Mouse (Mus musculus) myocyte (in vitro differentiated cells): ENCODE results near the gene Dpm2. TPM values are rescaled to one million over a fixed set of nuclear protein-coding genes. Genes with fewer than 3 reads are reported as not detected.
A peak's percentile ranks its signal among the peaks of the same experiment; 100 is the strongest.

Source experiments
- H3K27me3 ChIP-seq: one replicate; pipeline ENCODE4 v1.6.1; 2011; ENCODE audit not compliant: control insufficient read depth, insufficient read depth, insufficient read length
- H3K36me3 ChIP-seq: one replicate; pipeline ENCODE4 v1.6.1; 2011; ENCODE audit not compliant: control insufficient read depth, insufficient read depth
- H3K4me2 ChIP-seq: one replicate; pipeline ENCODE4 v1.6.1; 2011; ENCODE audit warnings: low read depth, control low read depth
- H3K4me3 ChIP-seq: one replicate; pipeline ENCODE4 v1.5.1; 2011; ENCODE audit warnings: mild to moderate bottlenecking, control low read depth, moderate library complexity
- H3K79me2 ChIP-seq: one replicate; pipeline ENCODE4 v1.6.1; 2011; ENCODE audit not compliant: control insufficient read depth, insufficient read depth
- H3ac ChIP-seq: one replicate; pipeline ENCODE4 v1.6.1; 2011; ENCODE audit not compliant: control insufficient read depth, insufficient read length
- CEBPB ChIP-seq: IDR thresholded peaks from 2 replicates; pipeline ENCODE4 v1.6.1; 2011; ENCODE audit warnings: mild to moderate bottlenecking, moderate library complexity; ENCODE audit not compliant: poor library complexity, insufficient read depth, severe bottlenecking
- E2F4 ChIP-seq: IDR thresholded peaks from one replicate; pipeline ENCODE4 v1.6.1; 2011; ENCODE audit warnings: mild to moderate bottlenecking, control low read depth, moderate library complexity; ENCODE audit not compliant: insufficient read depth
- MAX ChIP-seq: IDR thresholded peaks from one replicate; pipeline ENCODE4 v1.6.1; 2011; ENCODE audit warnings: low read depth, mild to moderate bottlenecking, control low read depth
- MYOD1 ChIP-seq, 3 experiments: IDR thresholded peaks; one replicate each; pipeline ENCODE4 v1.6.1; 2011; ENCODE audit warnings: control low read depth in 2 of 3, low read depth in 2 of 3, mild to moderate bottlenecking in 2 of 3, moderate library complexity in 1 of 3; ENCODE audit not compliant: insufficient read length in 2 of 3, control insufficient read depth in 1 of 3
- MYOG ChIP-seq, 3 experiments: IDR thresholded peaks; one replicate each; pipeline ENCODE4 v1.6.1; 2011; ENCODE audit warnings: control low read depth in 2 of 3, low read depth in 2 of 3, mild to moderate bottlenecking in 2 of 3; ENCODE audit not compliant: insufficient read length in 2 of 3, control insufficient read depth in 1 of 3, insufficient read depth in 1 of 3
- POLR2A ChIP-seq: IDR thresholded peaks from one replicate; pipeline ENCODE4 v1.6.1; 2011; ENCODE audit warnings: low read depth, mild to moderate bottlenecking, control low read depth, moderate library complexity; ENCODE audit not compliant: insufficient read length
- POLR2AphosphoS2 ChIP-seq: IDR thresholded peaks from one replicate; pipeline ENCODE4 v1.6.1; 2011; ENCODE audit warnings: low read depth, control low read depth; ENCODE audit not compliant: insufficient read length
- REST ChIP-seq: IDR thresholded peaks from one replicate; pipeline ENCODE4 v1.6.1; 2011; ENCODE audit warnings: mild to moderate bottlenecking, control low read depth, moderate library complexity; ENCODE audit not compliant: insufficient read depth, insufficient read length
- SRF ChIP-seq: IDR thresholded peaks from one replicate; pipeline ENCODE4 v1.6.1; 2011; ENCODE audit warnings: low read depth; ENCODE audit not compliant: control insufficient read depth, insufficient read length
- TCF12 ChIP-seq: IDR thresholded peaks from one replicate; pipeline ENCODE4 v1.6.1; 2011; ENCODE audit warnings: mild to moderate bottlenecking, control low read depth; ENCODE audit not compliant: poor library complexity, insufficient read depth, severe bottlenecking
- TCF3 ChIP-seq: IDR thresholded peaks from one replicate; pipeline ENCODE4 v1.6.1; 2011; ENCODE audit warnings: low read depth, control low read depth; ENCODE audit not compliant: insufficient read length
- USF1 ChIP-seq: IDR thresholded peaks from one replicate; pipeline ENCODE4 v1.6.1; 2011; ENCODE audit warnings: low read depth, mild to moderate bottlenecking, control low read depth, moderate library complexity
- polyA plus RNA-seq: library from polyadenylated mRNA; unstranded; fragments of >200 nt; fragmentation: generic; extraction: Trizol; gene quantifications from one replicate; pipeline ENCODE4 v1.2.1, GENCODE M21; 2012; ENCODE audit warnings: missing spikeins

The Dpm2 gene
- polyA plus RNA-seq, 1 experiment, result 47.5 TPM

GRCm38 (mm10) chr2:32535501-32535991 is 35.1 kb upstream of the Dpm2 start:
- TF ChIP-seq MYOD1 (IDR thresholded peaks at IDR 0.05; ENCODE audit: control insufficient read depth in 1 of 3, insufficient read length in 2 of 3, low read depth in 2 of 3) (peak in 2 of 3 experiments; percentile 0 to 45), MYOG (IDR thresholded peaks at IDR 0.05; ENCODE audit: control insufficient read depth in 1 of 3, insufficient read depth in 1 of 3, insufficient read length in 2 of 3, low read depth in 2 of 3) (peak in 1 of 3 experiments; percentile 23), TCF3 (no peak), SRF (no peak), TCF12 (no peak)
- H3K36me3 ChIP-seq, result no peaks in the 10 kb centered on the region
- no peaks in the 10 kb centered on the region for H3K79me2 ChIP-seq
- peak overlapping the region; percentile 87 for H3K4me2 ChIP-seq
- peak overlapping the region; percentile 29 for H3K4me3 ChIP-seq
- peak overlapping the region; percentile 53 for H3ac ChIP-seq
- H3K27me3 ChIP-seq, result no peaks in the 10 kb centered on the region

GRCm38 (mm10) chr2:32536086-32536633 is 34.5 kb upstream of the Dpm2 start:
- no peaks in the 10 kb centered on the region for H3K79me2 ChIP-seq
- no peaks in the 10 kb centered on the region for H3K36me3 ChIP-seq
- no peaks in the 10 kb centered on the region for H3K27me3 ChIP-seq
- H3K4me2 ChIP-seq, result peak overlapping the region; percentile 87
- H3ac ChIP-seq, result peak overlapping the region; percentile 53
- TF ChIP-seq TCF12 (no peak), MYOG (IDR thresholded peaks at IDR 0.05; ENCODE audit: control insufficient read depth in 1 of 3, insufficient read depth in 1 of 3, insufficient read length in 2 of 3, low read depth in 2 of 3) (no peak), MYOD1 (IDR thresholded peaks at IDR 0.05; ENCODE audit: control insufficient read depth in 1 of 3, insufficient read length in 2 of 3, low read depth in 2 of 3) (no peak), REST (no peak), POLR2A (no peak), CEBPB (no peak), E2F4 (no peak), POLR2AphosphoS2 (no peak), USF1 (no peak), SRF (no peak), TCF3 (no peak), MAX (no peak)
- peak overlapping the region; percentile 29 for H3K4me3 ChIP-seq

- Histone ChIP-seq H3K4me3 (peak overlapping the region; percentile 29), H3ac (no peak overlapping the region)
- TF ChIP-seq MYOG (IDR thresholded peaks at IDR 0.05; ENCODE audit: control insufficient read depth in 1 of 3, insufficient read depth in 1 of 3, insufficient read length in 2 of 3, low read depth in 2 of 3) (no peak), POLR2A (no peak), SRF (no peak), USF1 (no peak), TCF3 (no peak), REST (no peak), E2F4 (no peak), MYOD1 (IDR thresholded peaks at IDR 0.05; ENCODE audit: control insufficient read depth in 1 of 3, insufficient read length in 2 of 3, low read depth in 2 of 3) (no peak), CEBPB (no peak), MAX (no peak), TCF12 (no peak), POLR2AphosphoS2 (no peak)
These were observed 33.9 kb upstream of the Dpm2 start for GRCm38 (mm10) chr2:32536634-32537359.

GRCm38 (mm10) chr2:32537360-32537905 is 33.2 kb upstream of the Dpm2 start:
- Histone ChIP-seq H3K27me3 (no peaks in the 10 kb centered on the region), H3K36me3 (no peaks in the 10 kb centered on the region), H3K4me3 (no peak overlapping the region), H3K79me2 (no peaks in the 10 kb centered on the region), H3K4me2 (no peak overlapping the region), H3ac (no peak overlapping the region)
- TF ChIP-seq USF1 (no peak), TCF3 (no peak), MAX (no peak), E2F4 (no peak), SRF (no peak), MYOG (IDR thresholded peaks at IDR 0.05; ENCODE audit: control insufficient read depth in 1 of 3, insufficient read depth in 1 of 3, insufficient read length in 2 of 3, low read depth in 2 of 3) (no peak), CEBPB (no peak), REST (no peak), TCF12 (no peak)

More at GRCm38 (mm10) chr2:32536634-32537359, 33.9 kb upstream of the Dpm2 start:
- H3K79me2 ChIP-seq, result no peaks in the 10 kb centered on the region
- peak overlapping the region; percentile 87 for H3K4me2 ChIP-seq
- no peaks in the 10 kb centered on the region for H3K36me3 ChIP-seq
- no peaks in the 10 kb centered on the region for H3K27me3 ChIP-seq

- TF ChIP-seq MAX (no peak), CEBPB (no peak), MYOG (IDR thresholded peaks at IDR 0.05; ENCODE audit: control insufficient read depth in 1 of 3, insufficient read depth in 1 of 3, insufficient read length in 2 of 3, low read depth in 2 of 3) (no peak), POLR2AphosphoS2 (no peak), USF1 (no peak), E2F4 (no peak), TCF3 (no peak), POLR2A (no peak), MYOD1 (IDR thresholded peaks at IDR 0.05; ENCODE audit: control insufficient read depth in 1 of 3, insufficient read length in 2 of 3, low read depth in 2 of 3) (no peak), SRF (no peak)
- no peaks in the 10 kb centered on the region for H3K36me3 ChIP-seq
- no peaks in the 10 kb centered on the region for H3K79me2 ChIP-seq
- no peak overlapping the region for H3ac ChIP-seq
- no peak overlapping the region for H3K4me3 ChIP-seq
- no peaks in the 10 kb centered on the region for H3K27me3 ChIP-seq
- no peak overlapping the region for H3K4me2 ChIP-seq
These were observed 32.7 kb upstream of the Dpm2 start for GRCm38 (mm10) chr2:32537941-32538340.
